8 mouse cellular contexts compared by ENCODE assay signal in genomic region chr12:80366004-80366480, GRCm38 (mm10).
A peak's percentile ranks its signal among the peaks of the same experiment; 100 is the strongest.
DNase-seq lines count a peak whose midpoint lies in the region; ATAC-seq lines count a peak whose summit lies in the region.
"Had no signal": no experiment of that assay in that cellular context is flagged by ENCODE, and none has a peak within 500 bp of the region (broad histone marks: within the 10 kb centered on the region; RNA-seq: fewer than 3 reads in every experiment).

No protein-coding gene starts in this region.

- ATAC-seq in common myeloid progenitor, adult 5-6 weeks (replicated peaks; ENCODE audit: low read depth, poor library complexity, severe bottlenecking): peak; percentile 29; the same call in 1 of the 2 replicates
- ATAC-seq in hindbrain, embryonic 14.5 days (ENCODE audit: low FRiP score): no peak; the same call in 1 of the 2 replicates

- no peak overlapping the region for H3K4me3 ChIP-seq in hindbrain, embryonic 14.5 days (replicated peaks; ENCODE audit: low read length)
- H3K4me3 ChIP-seq: neural tube, embryonic 12.5 days had no signal

- H3K27ac ChIP-seq in hindbrain, embryonic 14.5 days: peak overlapping the region; percentile 33; the same call in 1 of the 2 replicates
- H3K27ac ChIP-seq: neural tube, embryonic 12.5 days had no signal

- H3K36me3 ChIP-seq in hindbrain, embryonic 14.5 days (replicated peaks; ENCODE audit: control insufficient read depth, insufficient read depth): peaks cover 25% of the 10 kb centered on the region

- 51% methylated on average over 3 of the region's 3 CpGs for WGBS in hindbrain, embryonic 14.5 days

- H3K4me2 ChIP-seq in hindbrain, embryonic 14.5 days (replicated peaks): no peak overlapping the region
- H3K4me2 ChIP-seq: neural tube, embryonic 12.5 days had no signal

- no peak overlapping the region for H3K9ac ChIP-seq in hindbrain, embryonic 14.5 days
- H3K9ac ChIP-seq: neural tube, embryonic 12.5 days had no signal

- peaks cover 14% of the 10 kb centered on the region; the same call in 1 of the 2 replicates for H3K4me1 ChIP-seq in hindbrain, embryonic 14.5 days (replicated peaks; ENCODE audit: control insufficient read depth, insufficient read depth, low read length)

- no peaks in the 10 kb centered on the region for H3K27me3 ChIP-seq in hindbrain, embryonic 14.5 days (ENCODE audit: control insufficient read depth, insufficient read depth, low read length)
- H3K27me3 ChIP-seq: neural tube, embryonic 12.5 days had no signal

- peak; percentile 31 for DNase-seq in urinary bladder, postnatal 14 days (ENCODE audit: low spot score)
- DNase-seq in urinary bladder, postnatal 25 days (ENCODE audit: low spot score): no peak
- DNase-seq in hindbrain, embryonic 14.5 days (ENCODE audit: low spot score): peak; percentile 56
- DNase-seq in layer of hippocampus, postnatal 36 days: peak; percentile 32 to 42
- peak; percentile 14 for DNase-seq in skeletal muscle tissue, adult 2 months (ENCODE audit: low read depth, low spot score)
- no peak for DNase-seq in spleen, adult 18-20 months

- no peaks in the 10 kb centered on the region for H3K9me3 ChIP-seq in hindbrain, embryonic 14.5 days (ENCODE audit: control insufficient read depth, low read length)
- H3K9me3 ChIP-seq: neural tube, embryonic 12.5 days had no signal

Comparison
In these comparisons a context has a peak if more than half of its experiments do, and no peak if none do; other contexts are left out.
1. DNase-seq: peak in urinary bladder, postnatal 14 days (single experiment), hindbrain, embryonic 14.5 days (single experiment), layer of hippocampus, postnatal 36 days (2 of 2) and skeletal muscle tissue, adult 2 months (single experiment); none in urinary bladder, postnatal 25 days (single experiment) and spleen, adult 18-20 months (0 of 2).